Mouse (Mus musculus): ENCODE results near the gene Hoxd13.

The Hoxd13 gene

GRCm38 (mm10) chr2:74691995-74692807 lies 24.1 kb downstream of the Hoxd13 start:
- intact Hi-C loops (cut with DNase I), result loop anchor here (10.0 kb wide), 1 partner anchor 623 kb away; no protein-coding TSS in a partner anchor

GRCm38 (mm10) chr2:74692808-74693431 lies 24.8 kb downstream of the Hoxd13 start:
- intact Hi-C loops (cut with DNase I), result loop anchor here (10.0 kb wide), 1 partner anchor 622 kb away; no protein-coding TSS in a partner anchor

GRCm38 (mm10) chr2:74693432-74693827 lies 25.3 kb downstream of the Hoxd13 start:
- intact Hi-C loops (cut with DNase I), result loop anchor here (10.0 kb wide), 1 partner anchor 621 kb away; no protein-coding TSS in a partner anchor

- intact Hi-C loops (cut with DNase I), result loop anchor here (10.0 kb wide), 1 partner anchor 621 kb away; no protein-coding TSS in a partner anchor
Measured at GRCm38 (mm10) chr2:74694066-74694465, 26.0 kb downstream of the Hoxd13 start.

GRCm38 (mm10) chr2:74695383-74695782 lies 27.3 kb downstream of the Hoxd13 start:
- intact Hi-C loops (cut with DNase I), result loop anchor here (10.0 kb wide), 1 partner anchor 619 kb away; no protein-coding TSS in a partner anchor

GRCm38 (mm10) chr2:74695813-74696430 lies 27.8 kb downstream of the Hoxd13 start:
- intact Hi-C loops (cut with DNase I), result loop anchor here (10.0 kb wide), 1 partner anchor 619 kb away; no protein-coding TSS in a partner anchor

GRCm38 (mm10) chr2:74696442-74697335 lies 28.6 kb downstream of the Hoxd13 start:
- intact Hi-C loops (cut with DNase I), result loop anchor here (10.0 kb wide), 1 partner anchor 618 kb away; no protein-coding TSS in a partner anchor

- intact Hi-C loops (cut with DNase I), result loop anchor here (10.0 kb wide), 1 partner anchor 617 kb away; no protein-coding TSS in a partner anchor
Measured at GRCm38 (mm10) chr2:74697567-74698121, 29.5 kb downstream of the Hoxd13 start, which contains the start of gene Hoxd9. Hoxd9 (plus strand) TSS chr2:74697727.

GRCm38 (mm10) chr2:74698201-74699052 lies 30.3 kb downstream of the Hoxd13 start:
- intact Hi-C loops (cut with DNase I), result loop anchor here (10.0 kb wide), 1 partner anchor 616 kb away; no protein-coding TSS in a partner anchor

GRCm38 (mm10) chr2:74699053-74699430 lies 30.9 kb downstream of the Hoxd13 start:
- intact Hi-C loops (cut with DNase I), result loop anchor here (10.0 kb wide), 1 partner anchor 616 kb away; no protein-coding TSS in a partner anchor

GRCm38 (mm10) chr2:74699664-74700545 lies 31.8 kb downstream of the Hoxd13 start:
- intact Hi-C loops (cut with DNase I), result loop anchor here (5.0 to 10.0 kb wide), 4 partner anchors 262 to 887 kb away; no protein-coding TSS in a partner anchor

- intact Hi-C loops (cut with DNase I), result loop anchor here (5.0 kb wide), 3 partner anchors 262 to 887 kb away; no protein-coding TSS in a partner anchor
Measured at GRCm38 (mm10) chr2:74700546-74701112, 32.5 kb downstream of the Hoxd13 start.

- intact Hi-C loops (cut with DNase I), result loop anchor here (5.0 kb wide), 3 partner anchors 260 to 885 kb away; no protein-coding TSS in a partner anchor
Measured at GRCm38 (mm10) chr2:74701949-74702819, 34.1 kb downstream of the Hoxd13 start.

GRCm38 (mm10) chr2:74702820-74703219 lies 34.7 kb downstream of the Hoxd13 start:
- intact Hi-C loops (cut with DNase I), result loop anchor here (5.0 kb wide), 3 partner anchors 259 to 884 kb away; no protein-coding TSS in a partner anchor

GRCm38 (mm10) chr2:74703317-74703716 lies 35.2 kb downstream of the Hoxd13 start:
- intact Hi-C loops (cut with DNase I), result loop anchor here (5.0 kb wide), 3 partner anchors 259 to 884 kb away; no protein-coding TSS in a partner anchor

Data from adrenal gland (tissue).